9 mouse cellular contexts compared by ENCODE assay signal in genomic region chr14:16313936-16314521, GRCm38 (mm10). TPM values are rescaled to one million over a fixed set of nuclear protein-coding genes. Genes with fewer than 3 reads are reported as not detected.
A peak's percentile ranks its signal among the peaks of the same experiment; 100 is the strongest.
DNase-seq lines count a peak whose midpoint lies in the region; ATAC-seq lines count a peak whose summit lies in the region.
"Had no signal": no experiment of that assay in that cellular context is flagged by ENCODE, and none has a peak within 500 bp of the region (broad histone marks: within the 10 kb centered on the region; RNA-seq: fewer than 3 reads in every experiment).

No protein-coding gene starts in this region.

- peak; percentile 60; the same call in 1 of the 2 replicates for ATAC-seq in kidney, embryonic 14.5 days (ENCODE audit: low FRiP score, low TSS enrichment)
- 0 out of 2 replicates have a peak, but pooled peaks have one; percentile 42 for ATAC-seq in limb, embryonic 12.5 days (ENCODE audit: insufficient number of reproducible peaks, insufficient read depth, low FRiP score, low TSS enrichment, low read depth)
- ATAC-seq in erythroblast, adult 5-6 weeks (replicated peaks; ENCODE audit: low FRiP score, poor library complexity, severe bottlenecking): no peak
- ATAC-seq in CD4-positive, CD25-positive, alpha-beta regulatory T cell, adult 4 months: no peak

- H3K4me1 ChIP-seq in kidney, embryonic 14.5 days (ENCODE audit: control insufficient read depth, insufficient read depth, low read length): no peaks in the 10 kb centered on the region
- peaks cover 9% of the 10 kb centered on the region for H3K4me1 ChIP-seq in limb, embryonic 12.5 days (replicated peaks)
- H3K4me1 ChIP-seq: midbrain, embryonic 12.5 days had no signal

- H3K36me3 ChIP-seq in kidney, embryonic 14.5 days (ENCODE audit: control insufficient read depth, insufficient read depth, low read length): no peaks in the 10 kb centered on the region
- no peaks in the 10 kb centered on the region for H3K36me3 ChIP-seq in limb, embryonic 12.5 days
- H3K36me3 ChIP-seq: midbrain, embryonic 12.5 days had no signal

- no peaks in the 10 kb centered on the region for H3K27me3 ChIP-seq in kidney, embryonic 14.5 days (ENCODE audit: control insufficient read depth, insufficient read depth, low read length)
- no peaks in the 10 kb centered on the region for H3K27me3 ChIP-seq in limb, embryonic 12.5 days
- H3K27me3 ChIP-seq: midbrain, embryonic 12.5 days had no signal

- WGBS in kidney, embryonic 14.5 days: 48% methylated on average over 7 of the region's 7 CpGs
- WGBS in limb, embryonic 12.5 days: 47% methylated on average over 7 of the region's 7 CpGs

- H3K9ac ChIP-seq in kidney, embryonic 14.5 days (ENCODE audit: low read depth, low read length): no peak overlapping the region
- no peak overlapping the region for H3K9ac ChIP-seq in limb, embryonic 12.5 days (replicated peaks)
- H3K9ac ChIP-seq: midbrain, embryonic 12.5 days had no signal

- no peaks in the 10 kb centered on the region for H3K9me3 ChIP-seq in kidney, embryonic 14.5 days (ENCODE audit: control insufficient read depth, low read length)
- no peaks in the 10 kb centered on the region for H3K9me3 ChIP-seq in limb, embryonic 12.5 days
- H3K9me3 ChIP-seq: midbrain, embryonic 12.5 days had no signal

- no peak overlapping the region for H3K4me2 ChIP-seq in kidney, embryonic 14.5 days (replicated peaks; ENCODE audit: low read depth, low read length)
- no peak overlapping the region for H3K4me2 ChIP-seq in limb, embryonic 12.5 days
- H3K4me2 ChIP-seq: midbrain, embryonic 12.5 days had no signal

- H3K27ac ChIP-seq in kidney, embryonic 14.5 days (ENCODE audit: low read depth, low read length): no peak overlapping the region
- 0 out of 2 replicates have a peak overlapping the region, but pooled peaks have one; percentile 32 for H3K27ac ChIP-seq in limb, embryonic 12.5 days
- H3K27ac ChIP-seq: midbrain, embryonic 12.5 days had no signal

- DNase-seq in embryo, embryonic 10 days (ENCODE audit: low spot score): peak; percentile 15
- no peak for DNase-seq in embryo, embryonic 10.5 days (ENCODE audit: low spot score)
- no peak for DNase-seq in kidney, adult 8-10 months
- DNase-seq in brain, adult 2 months (ENCODE audit: low read depth, low spot score): peak; percentile 65

- no peak overlapping the region for H3K4me3 ChIP-seq in kidney, embryonic 14.5 days (ENCODE audit: low read length)
- H3K4me3 ChIP-seq in limb, embryonic 12.5 days (replicated peaks): no peak overlapping the region
- H3K4me3 ChIP-seq: midbrain, embryonic 12.5 days had no signal

RNA-seq across cellular contexts. Expression of gene Top2b, which starts 51.0 kb away (rescaled TPM):
- 66.7 and 92.5 TPM in 2 replicates for polyA plus RNA-seq in kidney, embryonic 14.5 days (2014; fragmentation: Nextera tagmentation; extraction: Ambion mirVana)
- polyA plus RNA-seq in limb, embryonic 12.5 days (2016; fragmentation: Nextera tagmentation; extraction: Ambion mirVana): 148 and 151 TPM in 2 replicates
- total RNA-seq in erythroblast, adult 5-6 weeks (2015; ENCODE audit: low replicate concordance): 41.8 and 57.5 TPM in 2 replicates
- 82.1 and 149 TPM in 2 replicates for total RNA-seq in erythroblast, adult 5-6 weeks (2017; ENCODE audit: low replicate concordance)
- 100 to 1,000 TPM in 1 of 2 experiments, 10 to 100 TPM in 1; 40.0 to 119 TPM for polyA plus RNA-seq in CD4-positive, CD25-positive, alpha-beta regulatory T cell, adult 4 months (2017; shearing (Covaris generic))

Comparison
In these comparisons a context has a peak if more than half of its experiments do, and no peak if none do; other contexts are left out.
1. DNase-seq: peak in embryo, embryonic 10 days (single experiment) and brain, adult 2 months (single experiment); none in embryo, embryonic 10.5 days (single experiment) and kidney, adult 8-10 months (0 of 2).
2. ATAC-seq: peak in kidney, embryonic 14.5 days (single experiment) and limb, embryonic 12.5 days (single experiment); none in erythroblast, adult 5-6 weeks (single experiment) and CD4-positive, CD25-positive, alpha-beta regulatory T cell, adult 4 months (single experiment).